Mouse (Mus musculus): ENCODE results near the gene 9930111J21Rik2.
"Not testable (repeated sequence)": the region's sequence is repeated elsewhere in the genome, so short reads cannot be mapped to it uniquely, and the experiment has no call there.

GRCm38 (mm10) chr11:48994018-48994417 lies 57.0 kb downstream of the 9930111J21Rik2 start, which contains the start of gene Tgtp1:
- not testable (repeated sequence) for TF ChIP-seq CTCF (IDR thresholded peaks at IDR 0.05; ENCODE audit: low read depth, low read length); POLR2A (IDR thresholded peaks at IDR 0.05; ENCODE audit: extremely low read depth, insufficient read depth, low read length)

All from liver, adult 2 months (tissue).